8 mouse cellular contexts compared by ENCODE assay signal in genomic region chr2:152293727-152294475, GRCm38 (mm10). TPM values are rescaled to one million over a fixed set of nuclear protein-coding genes. Genes with fewer than 3 reads are reported as not detected.
DNase-seq lines count a peak whose midpoint lies in the region; ATAC-seq lines count a peak whose summit lies in the region.

Gene Tbc1d20, plus strand, starts transcription at chr2:152293828.

- no peaks in the 10 kb centered on the region for H3K27me3 ChIP-seq in forebrain, embryonic 11.5 days (ENCODE audit: control insufficient read depth, insufficient read depth, low read length)
- H3K27me3 ChIP-seq in heart, embryonic 16.5 days (ENCODE audit: control insufficient read depth, insufficient read depth, low read length): no peaks in the 10 kb centered on the region
- no peaks in the 10 kb centered on the region for H3K27me3 ChIP-seq in liver, embryonic 15.5 days
- no peaks in the 10 kb centered on the region for H3K27me3 ChIP-seq in neural tube, embryonic 12.5 days (replicated peaks)

- peak; percentile 83 to 86 for DNase-seq in CD8-positive naive resting alpha-beta T cell, adult 2 months (ENCODE audit: low read depth in 2 of 2, low spot score in 2 of 2)
- DNase-seq in c-Kit-positive CD71-negative TER-119-negative erythroid progenitor cells, embryonic 14.5 days (ENCODE audit: low read depth): peak; percentile 76
- DNase-seq in forebrain, embryonic 11.5 days (ENCODE audit: low spot score): peak; percentile 94
- DNase-seq in kidney, postnatal 36 days: peak; percentile 90 to 94
- peak; percentile 78 for DNase-seq in telencephalon, adult 2 months (ENCODE audit: low read depth, low spot score)

- no peaks in the 10 kb centered on the region; the same call in 1 of the 2 replicates for H3K4me1 ChIP-seq in forebrain, embryonic 11.5 days (replicated peaks; ENCODE audit: control insufficient read depth, insufficient read depth, low read length)
- H3K4me1 ChIP-seq in heart, embryonic 16.5 days (ENCODE audit: control insufficient read depth, insufficient read depth, low read length): peaks cover 23% of the 10 kb centered on the region
- peaks cover 42% of the 10 kb centered on the region for H3K4me1 ChIP-seq in liver, embryonic 15.5 days (replicated peaks)
- H3K4me1 ChIP-seq in neural tube, embryonic 12.5 days: peaks cover 16% of the 10 kb centered on the region

- peak within 1 kb of the TSS; percentile 91 for H3K4me3 ChIP-seq in forebrain, embryonic 11.5 days (ENCODE audit: low read depth, low read length)
- peak within 1 kb of the TSS; percentile 97 for H3K4me3 ChIP-seq in heart, embryonic 16.5 days (ENCODE audit: low read length)
- H3K4me3 ChIP-seq in liver, embryonic 15.5 days (replicated peaks): peak within 1 kb of the TSS; percentile 84
- peak within 1 kb of the TSS; percentile 97 for H3K4me3 ChIP-seq in neural tube, embryonic 12.5 days

- under 1% methylated on average over 69 of the region's 70 CpGs for WGBS in forebrain, embryonic 11.5 days
- WGBS in heart, embryonic 16.5 days: under 1% methylated on average over 63 of the region's 70 CpGs
- WGBS in liver, embryonic 15.5 days (ENCODE audit: insufficient replicate concordance): under 1% methylated on average over 68 of the region's 70 CpGs
- WGBS in neural tube, embryonic 12.5 days: 1% methylated on average over 69 of the region's 70 CpGs

- peak within 1 kb of the TSS; percentile 85 for H3K4me2 ChIP-seq in forebrain, embryonic 11.5 days (ENCODE audit: low read depth, low read length, severe bottlenecking)
- peak within 1 kb of the TSS; percentile 93 for H3K4me2 ChIP-seq in heart, embryonic 16.5 days (ENCODE audit: low read depth, low read length)
- peak within 1 kb of the TSS; percentile 90 for H3K4me2 ChIP-seq in liver, embryonic 15.5 days
- peak within 1 kb of the TSS; percentile 78 for H3K4me2 ChIP-seq in neural tube, embryonic 12.5 days (replicated peaks)

- peak within 1 kb of the TSS; percentile 63 for H3K27ac ChIP-seq in forebrain, embryonic 11.5 days (ENCODE audit: low read depth, low read length)
- H3K27ac ChIP-seq in heart, embryonic 16.5 days (ENCODE audit: low read length): peak within 1 kb of the TSS; percentile 94
- H3K27ac ChIP-seq in liver, embryonic 15.5 days (replicated peaks): peak within 1 kb of the TSS; percentile 88
- H3K27ac ChIP-seq in neural tube, embryonic 12.5 days: peak within 1 kb of the TSS; percentile 59; the same call in 1 of the 2 replicates

- peak within 1 kb of the TSS; percentile 91 for H3K9ac ChIP-seq in forebrain, embryonic 11.5 days (ENCODE audit: low read length)
- peak within 1 kb of the TSS; percentile 97 for H3K9ac ChIP-seq in heart, embryonic 16.5 days (ENCODE audit: low read length)
- H3K9ac ChIP-seq in liver, embryonic 15.5 days: peak within 1 kb of the TSS; percentile 95
- peak within 1 kb of the TSS; percentile 91 for H3K9ac ChIP-seq in neural tube, embryonic 12.5 days

- H3K9me3 ChIP-seq in forebrain, embryonic 11.5 days (ENCODE audit: control insufficient read depth, low read length): no peaks in the 10 kb centered on the region
- H3K9me3 ChIP-seq in heart, embryonic 16.5 days (replicated peaks; ENCODE audit: control insufficient read depth, low read length): no peaks in the 10 kb centered on the region
- no peaks in the 10 kb centered on the region for H3K9me3 ChIP-seq in liver, embryonic 15.5 days (replicated peaks)
- no peaks in the 10 kb centered on the region for H3K9me3 ChIP-seq in neural tube, embryonic 12.5 days

- no peaks in the 10 kb centered on the region for H3K36me3 ChIP-seq in forebrain, embryonic 11.5 days (ENCODE audit: control insufficient read depth, insufficient read depth, low read length)
- H3K36me3 ChIP-seq in heart, embryonic 16.5 days (ENCODE audit: control insufficient read depth, insufficient read depth): no peaks in the 10 kb centered on the region
- no peaks in the 10 kb centered on the region; the same call in 1 of the 2 replicates for H3K36me3 ChIP-seq in liver, embryonic 15.5 days (replicated peaks)
- no peaks in the 10 kb centered on the region; the same call in 1 of the 2 replicates for H3K36me3 ChIP-seq in neural tube, embryonic 12.5 days

- peak; percentile 98 for ATAC-seq in forebrain, embryonic 11.5 days (replicated peaks; ENCODE audit: low FRiP score)
- ATAC-seq in heart, embryonic 16.5 days (replicated peaks; ENCODE audit: extremely low read depth, insufficient read depth, low FRiP score): peak; percentile 99
- peak; percentile 97 for ATAC-seq in liver, embryonic 15.5 days (ENCODE audit: insufficient read depth)
- ATAC-seq in neural tube, embryonic 12.5 days (ENCODE audit: low FRiP score, low read depth): peak; percentile 97

RNA-seq across cellular contexts. Expression of gene Tbc1d20, which starts in this region (rescaled TPM):
- polyA plus RNA-seq in forebrain, embryonic 11.5 days (2014; fragmentation: Nextera tagmentation; extraction: Ambion mirVana): 30.6 and 31.7 TPM in 2 replicates
- polyA plus RNA-seq in heart, embryonic 16.5 days (2015; fragmentation: Nextera tagmentation; extraction: Ambion mirVana): 33.1 and 34.0 TPM in 2 replicates
- polyA plus RNA-seq in liver, embryonic 15.5 days (2015; fragmentation: Nextera tagmentation; extraction: Ambion mirVana): 10.7 and 12.3 TPM in 2 replicates
- polyA plus RNA-seq in neural tube, embryonic 12.5 days (2016; fragmentation: Nextera tagmentation; extraction: Ambion mirVana): 40.0 and 40.4 TPM in 2 replicates

Comparison
In these comparisons a context has a peak if more than half of its experiments do, and no peak if none do; other contexts are left out.
1. Peak in every context shown above with its lines: DNase-seq, ATAC-seq, H3K4me3 ChIP-seq and H3K27ac ChIP-seq.